Mouse (Mus musculus) heart, adult 8-10 months (tissue): Measurements from ENCODE around the gene Coasy. TPM values are rescaled to one million over a fixed set of nuclear protein-coding genes. Genes with fewer than 3 reads are reported as not detected.

ENCODE experiments used
- DNase-seq: peaks from one replicate; pipeline ENCODE4 v3.0.0; 2022; ENCODE audit warnings: low spot score
- total RNA-seq, 4 experiments: library from RNA; stranded (reverse); gene quantifications; 2 replicates each; pipeline ENCODE4 v1.2.4; 2022

The Coasy gene
- 10 to 100 TPM; 14.5 to 21.0 (median 17.6) TPM for total RNA-seq

- DNase-seq, result peak; percentile 87
Observed at GRCm38 (mm10) chr11:101082208-101083082, at the start of gene Coasy. Gene Coasy, plus strand, starts transcription at chr11:101082565.

DNA sequence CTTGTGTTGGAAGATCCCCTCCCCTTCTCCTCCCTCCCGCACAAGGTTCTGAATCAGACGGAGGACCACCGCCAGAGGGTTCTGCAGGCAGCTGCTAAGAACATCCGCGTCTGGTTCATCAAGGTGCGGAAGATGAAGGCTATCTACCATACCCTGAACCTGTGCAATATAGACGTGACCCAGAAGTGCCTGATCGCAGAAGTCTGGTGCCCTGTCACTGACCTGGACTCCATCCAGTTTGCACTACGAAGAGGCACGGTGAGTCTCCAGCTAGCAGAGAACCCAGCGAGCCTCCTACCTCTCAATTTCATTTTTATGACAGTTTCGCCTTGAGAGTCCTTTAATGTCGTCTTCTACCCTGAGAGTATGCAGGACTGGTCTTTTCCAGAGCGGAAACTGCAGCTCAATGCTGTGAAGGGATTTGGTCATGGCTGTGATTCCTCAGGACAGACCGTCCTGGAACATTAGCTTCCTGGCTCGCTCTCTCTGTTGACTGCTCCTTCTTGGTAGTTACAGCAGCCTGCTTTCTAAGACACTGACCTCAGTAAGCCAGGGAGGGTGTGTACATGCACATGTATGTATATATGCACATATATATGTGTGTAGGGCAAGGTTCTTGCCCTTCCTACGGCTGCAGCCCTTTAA is 48.4 kb upstream of the Coasy start:
- no peak for DNase-seq

DNA sequence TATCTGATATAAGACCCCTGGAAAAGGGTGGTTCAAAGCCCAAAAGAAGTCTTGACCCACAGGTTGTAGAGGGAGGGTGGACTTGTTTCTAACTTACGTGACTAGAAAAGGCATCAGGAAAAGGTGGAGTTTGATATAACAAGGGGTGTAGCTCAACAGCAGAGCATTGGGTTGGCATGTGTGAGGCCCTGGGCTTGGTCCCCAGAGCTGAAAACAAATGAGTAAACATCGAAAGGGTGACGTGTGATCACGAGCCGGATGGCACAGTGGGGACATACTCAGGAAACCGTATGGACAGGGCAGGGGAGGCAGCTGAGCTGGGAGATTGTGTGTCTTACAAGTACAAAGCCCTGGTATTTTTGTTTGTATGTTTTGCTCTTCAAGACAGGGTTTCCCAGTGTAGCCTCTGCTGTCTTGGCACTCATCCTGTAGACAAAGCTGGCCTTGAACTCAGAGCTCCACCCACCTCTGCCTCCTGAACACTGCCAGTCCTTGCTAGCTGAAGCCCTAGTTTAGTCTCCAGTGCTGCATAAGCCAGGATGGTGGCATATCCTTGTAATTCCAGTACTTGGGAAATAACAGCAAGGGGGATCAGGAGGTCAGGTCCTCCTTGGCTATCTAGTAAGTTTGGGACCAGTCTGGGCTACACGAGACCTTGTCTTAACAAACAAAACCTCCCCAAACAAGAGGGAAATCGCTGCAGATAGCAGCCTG is 47.6 kb upstream of the Coasy start:
- DNase-seq, result no peak

GRCm38 (mm10) chr11:101035328-101035695 is 47.1 kb upstream of the Coasy start:
- no peak for DNase-seq

DNA sequence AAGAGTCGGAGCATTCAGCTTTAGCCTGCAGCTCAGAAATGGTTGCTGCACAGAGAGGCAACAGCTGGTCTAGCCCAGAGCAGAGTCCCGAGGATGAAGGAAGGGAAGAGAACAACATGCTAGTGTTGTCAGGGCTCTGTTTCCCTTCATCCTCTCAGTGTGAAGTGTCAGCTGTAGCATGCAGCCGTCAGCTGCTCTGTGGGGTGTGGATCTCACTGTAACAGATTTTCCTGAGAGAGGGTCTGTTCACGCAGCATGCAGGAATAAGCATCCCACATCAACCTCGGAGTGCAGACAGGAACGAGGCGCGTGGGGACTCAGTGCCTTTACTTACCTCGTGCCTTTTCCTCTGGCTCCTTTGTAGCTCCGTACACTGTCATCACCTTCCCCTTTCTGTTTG is 44.6 kb upstream of the Coasy start:
- no peak for DNase-seq

- DNase-seq, result no peak
Observed at GRCm38 (mm10) chr11:101045826-101046225, 36.5 kb upstream of the Coasy start.

GRCm38 (mm10) chr11:101046440-101046839 is 35.9 kb upstream of the Coasy start:
- DNase-seq, result no peak

- no peak for DNase-seq
Observed at GRCm38 (mm10) chr11:101047502-101047901, 34.9 kb upstream of the Coasy start.

DNA sequence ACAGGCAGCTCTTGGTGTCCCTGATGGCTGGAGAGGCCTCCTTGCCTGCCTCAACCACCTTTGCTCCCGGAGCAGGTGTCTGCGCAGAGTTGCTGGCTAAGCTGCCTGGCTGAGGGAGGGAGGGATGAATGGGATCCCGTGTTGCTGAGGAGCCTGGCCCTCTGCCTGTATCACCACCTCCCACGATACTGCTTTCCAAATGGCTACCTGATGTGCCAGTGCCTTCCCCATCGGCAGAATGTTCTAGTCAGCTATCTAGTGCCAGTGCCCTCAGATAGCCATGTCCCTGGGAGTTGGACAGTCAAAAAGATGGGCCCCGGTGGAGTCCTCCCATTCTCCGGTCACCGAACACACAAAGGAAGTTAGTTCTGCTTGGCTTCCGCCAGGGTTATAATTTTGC is 32.0 kb upstream of the Coasy start:
- no peak for DNase-seq

- no peak for DNase-seq
Observed at GRCm38 (mm10) chr11:101051051-101051493, 31.3 kb upstream of the Coasy start.

GRCm38 (mm10) chr11:101051617-101052016 is 30.7 kb upstream of the Coasy start:
- no peak for DNase-seq

DNA sequence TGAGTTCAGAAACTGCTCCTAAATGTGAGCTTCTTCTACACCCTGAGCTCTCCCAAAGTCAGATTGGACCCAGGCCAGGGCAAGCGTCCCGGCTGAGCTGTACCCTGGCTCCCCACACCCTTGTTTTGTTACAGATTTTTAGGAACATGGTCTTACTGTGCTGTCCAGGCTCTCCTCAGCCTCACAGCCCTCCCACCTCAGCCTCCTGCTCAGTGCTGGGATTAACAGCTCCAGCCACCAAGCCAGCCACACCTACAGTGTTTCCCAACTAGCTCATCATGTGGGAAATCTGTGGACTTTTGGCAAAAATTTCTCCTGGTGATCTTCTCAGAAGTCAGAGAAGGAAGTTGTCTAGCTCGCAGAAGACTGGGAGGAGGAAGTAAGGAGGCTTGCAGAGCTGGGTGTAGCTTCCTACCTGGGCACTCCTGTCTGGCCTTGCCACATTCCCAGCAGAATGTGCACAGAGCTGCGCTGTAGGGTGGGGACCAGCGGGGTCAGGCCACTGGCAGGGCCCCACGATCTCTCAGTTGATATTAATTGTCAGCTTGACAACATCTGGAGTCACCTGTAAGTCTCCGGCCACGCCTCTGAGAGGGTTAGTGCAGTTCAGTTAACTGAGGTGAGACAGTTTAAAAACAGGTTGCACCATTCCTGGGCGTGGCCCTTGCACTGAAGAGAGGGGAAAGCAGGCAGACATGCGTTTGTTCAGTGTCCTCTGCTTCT is 29.5 kb upstream of the Coasy start:
- peak; percentile 50 for DNase-seq

DNA sequence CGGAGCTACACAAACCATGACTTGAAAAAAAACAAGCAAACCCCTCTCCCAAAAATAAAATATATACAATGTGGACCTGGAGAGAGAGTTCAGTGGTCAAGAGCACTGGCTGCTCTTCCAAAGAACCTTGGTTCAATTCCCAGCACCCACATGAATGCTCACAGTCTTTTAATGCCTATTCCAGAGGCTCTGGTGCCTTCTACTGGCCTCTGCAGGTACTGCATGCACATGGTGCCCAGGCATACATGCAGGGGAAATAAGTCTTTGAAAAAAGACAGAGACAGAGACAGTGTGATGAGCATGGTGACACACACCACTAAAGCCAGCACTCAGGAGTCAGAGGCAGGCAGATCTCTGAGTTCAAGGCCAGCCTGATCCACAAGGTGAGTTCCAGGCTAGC is 28.4 kb upstream of the Coasy start:
- no peak for DNase-seq

- no peak for DNase-seq
Observed at GRCm38 (mm10) chr11:101055418-101055817, 26.9 kb upstream of the Coasy start.

DNA sequence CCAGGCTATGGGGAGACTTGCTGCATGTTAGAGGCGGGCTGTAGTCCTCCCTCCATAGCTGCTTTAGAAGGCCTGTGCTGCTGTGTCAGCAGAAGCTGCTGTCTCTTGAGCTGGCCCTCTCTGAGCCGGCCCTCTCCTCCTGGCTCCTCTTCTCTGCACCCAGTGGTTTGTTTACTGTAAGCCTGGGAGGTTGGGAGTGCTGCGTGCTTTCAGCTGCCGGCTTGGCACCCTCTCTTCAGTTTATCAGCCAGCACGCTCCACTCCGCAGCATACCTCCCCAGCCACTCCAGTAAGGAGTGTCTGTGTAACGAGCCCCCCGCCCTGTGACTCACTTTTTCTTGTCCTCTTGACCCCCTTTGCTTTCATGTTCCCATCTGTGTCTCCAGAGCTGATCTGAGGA is 25.5 kb upstream of the Coasy start:
- peak; percentile 61 for DNase-seq

DNA sequence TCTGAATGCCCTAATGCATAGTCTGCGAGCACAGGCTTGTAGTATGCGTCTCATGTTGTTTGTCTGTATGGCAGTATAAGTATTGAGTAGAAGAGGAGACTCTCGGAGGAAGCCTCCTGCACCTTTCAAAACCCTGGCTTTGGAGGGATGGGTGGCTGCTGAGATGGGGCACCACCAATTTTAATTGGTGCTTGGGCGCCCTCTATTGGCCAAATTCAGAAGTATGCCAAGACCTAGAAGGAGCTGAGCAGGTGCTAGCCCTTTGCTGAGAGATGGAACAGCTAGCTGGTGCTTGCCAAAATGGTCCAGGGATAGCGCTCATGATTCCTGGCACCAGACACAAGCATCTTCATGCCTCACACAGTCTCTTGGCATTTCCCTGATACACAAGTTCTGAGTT is 24.5 kb upstream of the Coasy start:
- peak; percentile 91 for DNase-seq

DNA sequence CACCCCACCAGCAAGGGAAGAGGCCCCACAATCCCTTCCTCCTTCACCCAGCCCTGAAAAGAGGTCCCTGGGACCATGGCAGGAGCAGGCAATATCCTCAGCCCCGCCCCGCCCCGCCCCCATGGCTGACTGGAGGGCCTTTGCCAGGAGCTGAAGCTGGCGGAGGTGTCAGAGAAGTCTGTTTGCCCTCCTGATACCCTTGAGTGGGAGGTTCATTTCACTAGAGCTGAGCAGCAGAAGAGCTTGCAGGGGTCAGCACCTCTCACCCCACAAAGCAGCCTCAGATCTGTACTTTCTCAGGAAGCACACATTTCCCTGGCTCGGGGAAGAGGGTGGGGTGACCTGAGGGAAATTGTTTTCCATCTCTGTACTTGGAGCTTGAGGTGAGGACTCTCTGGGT is 23.6 kb upstream of the Coasy start:
- DNase-seq, result peak; percentile 72

DNA sequence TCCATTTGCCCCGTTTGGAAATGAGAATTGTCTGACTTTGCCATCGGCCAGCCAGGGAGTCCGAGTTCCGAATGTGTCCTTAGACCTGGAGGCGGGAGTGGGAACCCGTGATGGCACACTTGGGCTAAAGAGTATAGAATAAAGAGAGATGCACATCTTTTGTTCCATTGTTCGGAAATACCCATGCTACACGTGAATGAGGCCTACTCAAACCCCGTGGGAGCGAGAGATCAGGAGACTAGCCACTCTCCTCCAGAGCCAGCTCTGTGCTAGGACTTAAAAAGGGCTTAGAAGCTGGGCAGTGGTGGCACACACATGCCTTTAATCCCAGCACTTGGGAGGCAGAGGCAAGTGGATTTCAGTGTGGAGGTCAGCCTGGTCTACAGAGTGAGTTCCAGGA is 22.9 kb upstream of the Coasy start:
- no peak for DNase-seq

DNA sequence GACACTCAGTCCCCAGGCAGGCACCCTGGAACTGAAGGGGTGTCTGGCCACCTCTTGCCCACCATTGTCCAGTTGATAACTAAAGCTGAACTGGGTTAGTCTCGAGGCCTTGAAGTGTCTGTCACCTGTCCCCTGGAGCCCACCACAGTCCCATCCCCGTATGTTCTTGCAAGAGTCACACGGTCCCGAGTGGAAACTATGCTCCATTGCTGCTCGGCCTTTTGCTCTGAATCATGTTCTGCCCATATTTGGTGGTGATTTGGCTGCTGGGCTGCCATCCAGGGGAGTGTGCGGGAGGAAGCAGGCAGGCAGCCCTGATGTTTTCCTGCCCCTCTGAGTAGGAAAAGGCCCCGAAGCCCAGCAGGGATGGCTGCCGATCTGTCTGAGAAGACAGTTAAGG is 22.2 kb upstream of the Coasy start:
- DNase-seq, result peak; percentile 84

DNA sequence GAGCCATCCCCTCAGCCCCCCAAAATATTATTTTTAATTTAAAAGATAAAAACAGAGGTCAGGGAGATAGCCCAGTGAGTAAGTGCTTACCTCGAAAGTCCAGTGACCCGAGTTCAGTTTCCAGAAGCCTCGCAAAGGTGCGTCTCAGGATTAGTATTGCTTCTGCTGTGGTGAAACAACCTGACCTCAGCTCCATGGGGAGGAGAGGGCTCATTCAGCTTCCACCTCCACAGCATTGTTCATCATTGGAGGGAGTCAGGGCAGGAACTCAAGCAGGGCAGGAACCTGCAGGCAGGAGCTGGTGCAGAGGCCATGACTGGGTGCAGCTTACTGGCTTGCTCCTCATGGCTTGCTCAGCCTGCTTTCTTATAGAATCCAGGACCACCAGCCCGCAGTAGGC is 21.3 kb upstream of the Coasy start:
- DNase-seq, result no peak

GRCm38 (mm10) chr11:101062165-101062884 is 20.0 kb upstream of the Coasy start:
- DNase-seq, result peak; percentile 89
